Mouse (Mus musculus): ENCODE data around the gene A630076J17Rik. TPM values are rescaled to one million over a fixed set of nuclear protein-coding genes. Genes with fewer than 3 reads are reported as not detected.

Gene A630076J17Rik
- polyA plus RNA-seq, 1 experiment, result not detected

DNA sequence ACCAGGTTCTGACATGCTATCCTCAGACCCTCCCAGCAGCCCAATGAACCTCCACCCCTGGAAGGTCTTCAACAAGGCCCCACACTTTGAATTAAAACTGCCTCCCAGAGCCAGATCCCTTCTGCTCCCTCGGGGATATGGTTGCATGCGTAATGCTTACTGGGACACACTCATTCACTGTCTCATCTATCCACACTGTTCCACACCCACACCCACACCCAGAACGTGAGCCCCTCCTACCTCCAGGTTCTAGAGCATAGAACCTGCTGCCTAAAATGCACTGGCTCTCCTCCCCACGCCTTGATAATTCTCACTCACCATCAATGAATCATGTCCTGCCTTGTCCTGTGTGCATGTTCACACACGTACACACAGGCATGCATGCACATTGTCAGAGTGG is 15.8 kb upstream of the A630076J17Rik start:
- H3K36me3 ChIP-seq (ENCODE audit: control insufficient read depth, insufficient read depth, low read length), result no peaks in the 10 kb centered on the region
- WGBS, result 77% methylated on average over 5 of the region's 5 CpGs
- DNase-seq (ENCODE audit: low read depth in 1 of 2, low spot score in 2 of 2), result no peak
- no peak overlapping the region for H3K27ac ChIP-seq (ENCODE audit: insufficient read depth, low read length)
- no peak for TF ChIP-seq CTCF (IDR thresholded peaks at IDR 0.05; ENCODE audit: extremely low read depth, insufficient read depth, insufficient read length, insufficient replicate concordance)
- no peaks in the 10 kb centered on the region for H3K4me1 ChIP-seq (ENCODE audit: control insufficient read depth, insufficient read depth, insufficient read length)
- H3K27me3 ChIP-seq (ENCODE audit: control insufficient read depth, insufficient read depth, low read length), result no peaks in the 10 kb centered on the region
- H3K4me3 ChIP-seq (ENCODE audit: extremely low read depth, insufficient read depth, insufficient read length), result no peak overlapping the region

DNA sequence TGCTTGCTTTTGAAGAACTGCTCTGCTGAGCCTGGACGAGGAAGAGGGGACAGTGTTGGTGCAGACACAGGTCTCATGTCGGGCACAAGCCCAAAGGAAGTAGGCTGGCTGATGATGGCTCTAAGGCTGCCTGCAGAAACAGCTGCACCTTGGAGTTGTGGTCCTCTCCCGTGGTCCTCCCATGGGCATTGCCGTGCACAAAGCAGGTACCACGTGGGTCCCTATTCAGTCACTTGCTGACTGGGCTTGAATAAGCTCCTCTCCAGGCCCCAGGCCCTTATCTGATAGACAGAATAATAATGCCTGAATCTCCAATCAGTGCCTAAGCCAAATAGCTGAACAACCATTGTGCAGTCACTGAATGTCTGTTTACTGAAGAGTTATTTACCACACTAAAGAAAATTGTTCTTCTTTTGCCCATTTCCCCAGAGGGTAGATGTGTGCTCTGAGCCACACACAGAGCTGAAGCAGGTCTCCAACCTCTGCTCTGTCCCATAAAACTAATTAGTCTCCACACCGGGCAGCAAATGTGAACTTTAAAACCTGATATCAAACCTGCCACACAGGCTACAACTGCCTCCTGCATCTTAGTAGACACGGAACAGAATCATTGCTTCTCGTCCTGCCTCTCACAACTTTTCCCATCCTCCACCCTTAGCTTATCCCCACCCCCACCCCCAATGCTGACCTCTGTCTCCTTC is 13.9 kb upstream of the A630076J17Rik start:
- no peak for DNase-seq (ENCODE audit: low read depth in 1 of 2, low spot score in 2 of 2)
- H3K27me3 ChIP-seq (ENCODE audit: control insufficient read depth, insufficient read depth, low read length), result no peaks in the 10 kb centered on the region
- no peaks in the 10 kb centered on the region for H3K4me1 ChIP-seq (ENCODE audit: control insufficient read depth, insufficient read depth, insufficient read length)
- no peak overlapping the region for H3K27ac ChIP-seq (ENCODE audit: insufficient read depth, low read length)
- no peak overlapping the region for H3K4me3 ChIP-seq (ENCODE audit: extremely low read depth, insufficient read depth, insufficient read length)
- TF ChIP-seq POLR2A (IDR thresholded peaks at IDR 0.05; ENCODE audit: low read depth, low read length) (no peak), CTCF (IDR thresholded peaks at IDR 0.05; ENCODE audit: extremely low read depth, insufficient read depth, insufficient read length, insufficient replicate concordance) (no peak)
- 52% methylated on average over 8 of the region's 8 CpGs for WGBS
- H3K36me3 ChIP-seq (ENCODE audit: control insufficient read depth, insufficient read depth, low read length), result no peaks in the 10 kb centered on the region

DNA sequence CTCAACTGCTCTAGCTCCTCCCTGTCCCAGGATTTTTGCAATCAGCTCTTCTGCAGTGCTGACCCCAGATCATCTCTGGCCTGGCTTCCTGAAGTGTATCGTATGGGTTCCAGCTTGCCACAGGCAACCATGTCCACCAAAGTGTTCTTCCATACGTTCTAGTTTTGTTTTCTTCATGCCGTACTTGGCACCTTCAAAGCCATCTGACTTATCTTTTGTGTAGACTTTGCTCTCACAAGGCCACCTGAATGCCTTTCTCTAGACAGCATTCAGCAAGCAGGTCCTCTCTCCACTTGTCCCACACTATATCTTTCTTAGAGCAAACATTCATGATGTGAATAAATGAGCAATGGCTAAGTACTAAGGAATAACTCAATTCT is 13.3 kb upstream of the A630076J17Rik start:
- no peak for TF ChIP-seq CTCF (IDR thresholded peaks at IDR 0.05; ENCODE audit: extremely low read depth, insufficient read depth, insufficient read length, insufficient replicate concordance)
- TF ChIP-seq POLR2A (IDR thresholded peaks at IDR 0.05; ENCODE audit: low read depth, low read length), result no peak
- DNase-seq (ENCODE audit: low read depth in 1 of 2, low spot score in 2 of 2), result no peak
- WGBS, result 86% methylated on average over 3 of the region's 3 CpGs
- no peak overlapping the region for H3K27ac ChIP-seq (ENCODE audit: insufficient read depth, low read length)
- H3K4me1 ChIP-seq (ENCODE audit: control insufficient read depth, insufficient read depth, insufficient read length), result no peaks in the 10 kb centered on the region
- no peaks in the 10 kb centered on the region for H3K36me3 ChIP-seq (ENCODE audit: control insufficient read depth, insufficient read depth, low read length)
- H3K4me3 ChIP-seq (ENCODE audit: extremely low read depth, insufficient read depth, insufficient read length), result no peak overlapping the region
- no peaks in the 10 kb centered on the region for H3K27me3 ChIP-seq (ENCODE audit: control insufficient read depth, insufficient read depth, low read length)

- TF ChIP-seq POLR2A (IDR thresholded peaks at IDR 0.05; ENCODE audit: low read depth, low read length), result no peak
- TF ChIP-seq CTCF (IDR thresholded peaks at IDR 0.05; ENCODE audit: extremely low read depth, insufficient read depth, insufficient read length, insufficient replicate concordance), result no peak
- no peak overlapping the region for H3K4me3 ChIP-seq (ENCODE audit: extremely low read depth, insufficient read depth, insufficient read length)
- no peak overlapping the region for H3K27ac ChIP-seq (ENCODE audit: insufficient read depth, low read length)
- no peaks in the 10 kb centered on the region for H3K4me1 ChIP-seq (ENCODE audit: control insufficient read depth, insufficient read depth, insufficient read length)
- 82% methylated on average over 7 of the region's 7 CpGs for WGBS
- H3K27me3 ChIP-seq (ENCODE audit: control insufficient read depth, insufficient read depth, low read length), result no peaks in the 10 kb centered on the region
- no peak for DNase-seq (ENCODE audit: low read depth in 1 of 2, low spot score in 2 of 2)
- H3K36me3 ChIP-seq (ENCODE audit: control insufficient read depth, insufficient read depth, low read length), result no peaks in the 10 kb centered on the region
Observed at GRCm38 (mm10) chr3:107218572-107218971, 11.8 kb upstream of the A630076J17Rik start.

DNA sequence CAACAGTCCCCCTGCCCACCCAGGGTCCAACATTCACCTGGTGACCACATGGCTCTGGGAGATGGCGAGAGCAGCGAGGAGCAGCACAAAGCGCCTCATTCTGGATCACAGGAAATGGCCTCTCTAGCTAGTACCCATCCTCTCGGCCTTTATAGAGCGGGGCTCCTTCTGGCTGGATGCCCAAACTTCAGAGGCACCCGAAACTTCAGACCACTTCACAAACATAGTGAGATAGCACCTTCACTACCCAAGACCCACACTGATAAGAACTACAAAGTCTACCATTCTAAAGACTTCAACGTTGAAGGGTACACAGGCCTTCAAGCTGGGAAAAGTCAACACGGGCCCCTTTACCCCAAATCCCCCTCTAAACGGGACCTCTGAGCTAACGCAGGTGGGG is 8.8 kb upstream of the A630076J17Rik start, which contains the start of gene Cym:
Gene Cym (minus strand): TSS at position 125 of the 400 bp plus-strand sequence.
- H3K4me1 ChIP-seq (ENCODE audit: control insufficient read depth, insufficient read depth, insufficient read length), result no peaks in the 10 kb centered on the region

DNA sequence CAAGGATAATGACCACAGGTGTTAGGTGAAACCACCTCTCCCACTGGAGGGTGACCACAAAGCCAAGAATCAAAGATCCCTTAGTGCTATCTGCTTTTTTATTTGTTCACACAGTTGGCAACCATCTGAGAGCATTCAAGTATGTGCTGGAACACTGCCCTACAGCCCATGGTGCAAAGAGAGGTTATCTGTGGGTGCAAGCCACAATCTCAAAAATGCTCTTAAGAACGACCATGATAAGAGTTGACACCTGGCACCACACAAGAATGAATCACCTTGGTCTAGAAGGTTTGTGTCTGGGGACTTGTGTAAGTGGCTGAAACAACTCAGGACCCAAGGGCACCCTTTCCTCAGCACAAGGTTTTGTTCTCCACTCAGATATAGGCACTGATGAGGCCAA is 7.2 kb upstream of the A630076J17Rik start:
- H3K4me1 ChIP-seq (ENCODE audit: control insufficient read depth, insufficient read depth, insufficient read length), result no peaks in the 10 kb centered on the region
- no peaks in the 10 kb centered on the region for H3K27me3 ChIP-seq (ENCODE audit: control insufficient read depth, insufficient read depth, low read length)
- no peak for DNase-seq (ENCODE audit: low read depth in 1 of 2, low spot score in 2 of 2)
- no peak overlapping the region for H3K27ac ChIP-seq (ENCODE audit: insufficient read depth, low read length)
- H3K4me3 ChIP-seq (ENCODE audit: extremely low read depth, insufficient read depth, insufficient read length), result no peak overlapping the region
- H3K36me3 ChIP-seq (ENCODE audit: control insufficient read depth, insufficient read depth, low read length), result no peaks in the 10 kb centered on the region
- WGBS, result 69% methylated on average over 1 of the region's 1 CpGs
- no peak for TF ChIP-seq CTCF (IDR thresholded peaks at IDR 0.05; ENCODE audit: extremely low read depth, insufficient read depth, insufficient read length, insufficient replicate concordance)
- TF ChIP-seq POLR2A (IDR thresholded peaks at IDR 0.05; ENCODE audit: low read depth, low read length), result no peak

More for the DNA sequence above, 8.8 kb upstream of the A630076J17Rik start, which contains the start of gene Cym:
- Histone ChIP-seq H3K27me3 (ENCODE audit: control insufficient read depth, insufficient read depth, low read length) (no peaks in the 10 kb centered on the region), H3K4me3 (ENCODE audit: extremely low read depth, insufficient read depth, insufficient read length) (no peak within 1 kb of the TSS), H3K36me3 (ENCODE audit: control insufficient read depth, insufficient read depth, low read length) (no peaks in the 10 kb centered on the region), H3K27ac (ENCODE audit: insufficient read depth, low read length) (no peak within 1 kb of the TSS)
- TF ChIP-seq POLR2A (IDR thresholded peaks at IDR 0.05; ENCODE audit: low read depth, low read length), result no peak
- WGBS, result 78% methylated on average over 10 of the region's 10 CpGs
- DNase-seq (ENCODE audit: low read depth in 1 of 2, low spot score in 2 of 2), result no peak

DNA sequence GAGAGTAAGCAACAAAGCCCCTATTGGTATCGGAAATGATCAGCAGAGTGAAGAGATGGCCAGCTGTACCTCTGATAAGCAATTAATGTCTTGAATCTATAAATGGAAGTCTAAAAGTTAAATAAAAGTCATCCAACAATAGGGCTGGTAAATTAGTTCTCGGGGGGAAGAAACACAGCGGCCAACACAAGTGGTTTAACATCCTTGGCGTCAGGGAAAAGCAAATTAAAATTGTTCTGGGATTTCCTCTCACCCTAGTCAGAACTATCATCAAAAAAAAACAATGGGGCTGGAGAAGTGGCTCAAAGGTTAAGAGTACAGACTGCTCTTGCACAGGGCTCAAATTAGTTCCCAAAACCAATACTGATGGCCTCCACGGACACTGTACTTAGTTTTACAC is 4.6 kb upstream of the A630076J17Rik start:
- Histone ChIP-seq H3K4me3 (ENCODE audit: extremely low read depth, insufficient read depth, insufficient read length) (no peak overlapping the region), H3K4me1 (ENCODE audit: control insufficient read depth, insufficient read depth, insufficient read length) (no peaks in the 10 kb centered on the region), H3K27ac (ENCODE audit: insufficient read depth, low read length) (no peak overlapping the region), H3K36me3 (ENCODE audit: control insufficient read depth, insufficient read depth, low read length) (no peaks in the 10 kb centered on the region), H3K27me3 (ENCODE audit: control insufficient read depth, insufficient read depth, low read length) (no peaks in the 10 kb centered on the region)
- TF ChIP-seq CTCF (IDR thresholded peaks at IDR 0.05; ENCODE audit: extremely low read depth, insufficient read depth, insufficient read length, insufficient replicate concordance), result no peak
- TF ChIP-seq POLR2A (IDR thresholded peaks at IDR 0.05; ENCODE audit: low read depth, low read length), result no peak
- no peak for DNase-seq (ENCODE audit: low read depth in 1 of 2, low spot score in 2 of 2)
- WGBS, result 90% methylated on average over 5 of the region's 5 CpGs
